Mouse (Mus musculus) liver, postnatal 0 days (tissue): ENCODE measurements around the gene Ninj2. TPM values are rescaled to one million over a fixed set of nuclear protein-coding genes. Genes with fewer than 3 reads are reported as not detected.

Source experiments
- ATAC-seq: fragments of 200-750 bp; cut with Nextera tagmentation; 2 replicates; pipeline ENCODE4 v1.8.0; 2017; ENCODE audit warnings: mild to moderate bottlenecking, moderate library complexity
- DNase-seq: peaks from one replicate; pipeline ENCODE4 v3.0.0-alpha.2; 2016
- H3K27ac ChIP-seq: fragments of 300-500 bp; sonication (generic); 2 replicates; pipeline ENCODE4 v1.5.1; 2014; ENCODE audit warnings: antibody characterized with exemption, moderate library complexity, mild to moderate bottlenecking, low read depth
- H3K27me3 ChIP-seq: fragments of 300-500 bp; sonication (generic); 2 replicates; pipeline ENCODE4 v1.6.1; 2014; ENCODE audit warnings: low read length, control low read depth, mixed read lengths; ENCODE audit not compliant: insufficient read depth
- H3K36me3 ChIP-seq: fragments of 300-500 bp; sonication (generic); replicated peaks from 2 replicates; pipeline ENCODE4 v1.6.1; 2014; ENCODE audit warnings: mild to moderate bottlenecking, control low read depth, low read length, moderate library complexity, mixed read lengths; ENCODE audit not compliant: insufficient read depth
- H3K4me1 ChIP-seq: fragments of 300-500 bp; sonication (generic); 2 replicates; pipeline ENCODE4 v1.6.1; 2014; ENCODE audit warnings: antibody characterized with exemption, mild to moderate bottlenecking, control low read depth; ENCODE audit not compliant: insufficient read depth
- H3K4me2 ChIP-seq: fragments of 300-500 bp; sonication (generic); 2 replicates; pipeline ENCODE4 v1.6.1; 2014; ENCODE audit warnings: low read depth, mild to moderate bottlenecking, low read length, moderate library complexity, mixed read lengths
- H3K4me3 ChIP-seq: fragments of 300-500 bp; sonication (generic); 2 replicates; pipeline ENCODE4 v1.5.1; 2014; ENCODE audit warnings: low read depth, low read length
- H3K9ac ChIP-seq: fragments of 300-500 bp; sonication (generic); replicated peaks from 2 replicates; pipeline ENCODE4 v1.6.1; 2014; ENCODE audit warnings: mild to moderate bottlenecking, moderate library complexity
- H3K9me3 ChIP-seq: fragments of 300-500 bp; sonication (generic); 2 replicates; pipeline ENCODE4 v1.6.1; 2016; ENCODE audit warnings: mild to moderate bottlenecking, control low read depth, low read length, mixed read lengths
- CTCF ChIP-seq: sonication (generic); IDR thresholded peaks from 2 replicates; pipeline ENCODE4 v1.5.1; 2016; ENCODE audit warnings: antibody characterized with exemption, low read depth
- EP300 ChIP-seq: IDR thresholded peaks from 2 replicates; pipeline ENCODE4 v1.6.1; 2016; ENCODE audit warnings: antibody characterized with exemption, low read depth, mild to moderate bottlenecking
- WGBS: fragments of 180-500 bp; shearing (Covaris S2); extraction: QIAGEN DNeasy Blood & Tissue Kit; methylation state at CpG from one replicate; pipeline ENCODE4 v1.1.7; 2014; ENCODE audit not compliant: insufficient replicate concordance; 5-methylcytosine and 5-hydroxymethylcytosine counted together
- polyA plus RNA-seq: library from polyadenylated mRNA; unstranded; fragments of >200 nt; fragmentation: Nextera tagmentation; extraction: Ambion mirVana; gene quantifications from 2 replicates; pipeline ENCODE4 v1.2.1, GENCODE M21; 2015

Gene Ninj2
- polyA plus RNA-seq, 1 experiment from 2014 or later: 0.31 TPM

DNA sequence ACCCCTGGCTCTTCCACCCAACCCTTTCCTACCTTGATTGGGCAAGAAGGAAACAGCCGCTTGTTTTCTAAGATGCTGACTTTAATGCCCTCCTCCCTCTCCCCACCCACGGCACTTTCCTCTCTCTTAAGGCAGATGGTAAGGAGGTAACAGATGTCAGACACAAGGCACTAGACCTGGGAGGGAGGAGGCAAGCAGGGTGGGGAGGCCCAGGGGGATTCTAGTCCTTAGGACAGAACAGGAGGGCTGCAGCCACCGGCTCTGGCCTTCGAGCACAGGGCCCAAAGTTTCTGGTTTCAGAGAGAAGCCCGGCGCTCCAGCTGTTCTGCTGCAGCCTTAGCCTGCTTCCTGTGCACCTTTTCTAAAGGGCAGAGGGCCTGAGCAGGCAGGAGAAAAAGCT lies 108.8 kb downstream of the Ninj2 start:
- no peaks in the 10 kb centered on the region for H3K27me3 ChIP-seq
- 62% methylated on average over 6 of the region's 6 CpGs for WGBS
- H3K4me2 ChIP-seq: no peak overlapping the region
- H3K9me3 ChIP-seq: no peaks in the 10 kb centered on the region
- TF ChIP-seq EP300 (no peak), CTCF (no peak)
- no peaks in the 10 kb centered on the region for H3K36me3 ChIP-seq
- ATAC-seq (no peak), DNase-seq (no peak)
- no peak overlapping the region for H3K9ac ChIP-seq
- no peak overlapping the region for H3K27ac ChIP-seq
- H3K4me3 ChIP-seq: no peak overlapping the region
- no peaks in the 10 kb centered on the region for H3K4me1 ChIP-seq

DNA sequence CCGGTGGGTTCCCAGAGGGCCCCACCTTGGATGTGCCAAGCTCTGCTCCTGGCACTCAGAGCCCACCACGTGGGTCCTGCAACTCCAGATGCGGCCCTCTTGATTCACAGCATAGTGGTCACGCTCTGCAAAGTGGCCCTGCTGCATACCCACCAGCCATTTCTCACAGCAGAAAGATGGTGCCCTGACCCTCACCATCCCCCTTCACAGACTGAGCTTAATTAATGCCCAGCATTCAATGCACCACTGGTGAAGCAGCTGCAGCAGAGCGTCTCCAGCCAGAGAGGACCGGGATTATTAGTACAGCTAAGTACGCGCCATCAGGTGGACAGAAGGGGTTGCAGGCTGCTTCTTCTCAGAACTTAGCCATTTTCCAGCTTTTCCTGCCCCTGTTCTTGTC lies 109.3 kb downstream of the Ninj2 start:
- Histone ChIP-seq H3K4me3 (no peak overlapping the region), H3K27ac (no peak overlapping the region), H3K9me3 (no peaks in the 10 kb centered on the region), H3K36me3 (no peaks in the 10 kb centered on the region), H3K27me3 (no peaks in the 10 kb centered on the region), H3K9ac (no peak overlapping the region), H3K4me2 (no peak overlapping the region), H3K4me1 (no peaks in the 10 kb centered on the region)
- DNase-seq: no peak
- no peak for TF ChIP-seq EP300
- no peak for TF ChIP-seq CTCF
- no peak for ATAC-seq
- WGBS: 82% methylated on average over 8 of the region's 8 CpGs

DNA sequence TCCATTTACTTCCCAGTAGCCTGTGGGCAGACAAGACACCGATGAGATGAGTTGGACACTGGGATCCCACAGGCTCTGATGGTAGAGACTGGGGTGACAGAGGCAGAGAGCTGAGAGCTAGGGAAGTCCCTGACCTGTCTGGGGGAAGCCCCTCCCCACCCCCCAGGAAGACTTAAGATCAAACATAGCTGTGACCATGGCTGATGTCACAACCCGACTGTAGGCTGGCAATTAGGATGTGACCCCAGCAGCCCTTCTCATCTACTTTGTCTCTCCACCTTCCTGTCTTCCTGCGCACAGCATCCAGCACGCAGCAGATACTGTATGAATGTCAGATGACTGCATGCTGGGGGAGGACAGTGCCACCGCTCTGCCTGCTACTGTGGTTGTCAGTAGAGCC lies 113.4 kb downstream of the Ninj2 start:
- Histone ChIP-seq H3K4me3 (no peak overlapping the region), H3K27me3 (no peaks in the 10 kb centered on the region), H3K9ac (no peak overlapping the region), H3K4me1 (peaks cover 2% of the 10 kb centered on the region; the same call in 1 of the 2 replicates), H3K27ac (no peak overlapping the region), H3K9me3 (no peaks in the 10 kb centered on the region), H3K4me2 (no peak overlapping the region), H3K36me3 (no peaks in the 10 kb centered on the region)
- WGBS: 75% methylated on average over 5 of the region's 5 CpGs
- DNase-seq: no peak
- no peak for ATAC-seq
- TF ChIP-seq CTCF: no peak
- no peak for TF ChIP-seq EP300

DNA sequence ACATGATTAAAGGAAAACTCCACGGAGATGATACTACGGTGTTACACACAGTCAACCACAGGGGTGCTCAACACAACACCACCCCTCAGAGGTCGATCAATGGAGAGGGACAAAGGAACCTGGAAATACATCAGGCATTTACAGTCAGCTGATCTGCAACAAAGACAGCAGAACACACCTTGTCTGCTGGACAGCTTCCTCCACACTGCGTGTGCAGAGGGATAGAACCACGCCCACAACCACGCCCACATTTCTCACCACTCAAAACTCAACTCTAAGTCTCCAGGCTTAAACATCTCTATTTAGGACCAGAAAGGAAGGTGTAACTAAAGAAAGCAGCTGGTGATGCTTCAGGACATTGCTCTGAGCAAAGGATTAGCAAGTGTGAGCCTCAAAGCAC lies 118.4 kb downstream of the Ninj2 start:
- 56% methylated on average over 6 of the region's 6 CpGs for WGBS
- ATAC-seq (no peak), DNase-seq (no peak)
- peaks cover 11% of the 10 kb centered on the region for H3K4me1 ChIP-seq
- H3K4me2 ChIP-seq: no peak overlapping the region
- no peaks in the 10 kb centered on the region for H3K27me3 ChIP-seq
- H3K27ac ChIP-seq: no peak overlapping the region
- no peaks in the 10 kb centered on the region for H3K9me3 ChIP-seq
- H3K4me3 ChIP-seq: no peak overlapping the region
- no peak overlapping the region for H3K9ac ChIP-seq
- TF ChIP-seq CTCF (no peak), EP300 (no peak)
- no peaks in the 10 kb centered on the region for H3K36me3 ChIP-seq

DNA sequence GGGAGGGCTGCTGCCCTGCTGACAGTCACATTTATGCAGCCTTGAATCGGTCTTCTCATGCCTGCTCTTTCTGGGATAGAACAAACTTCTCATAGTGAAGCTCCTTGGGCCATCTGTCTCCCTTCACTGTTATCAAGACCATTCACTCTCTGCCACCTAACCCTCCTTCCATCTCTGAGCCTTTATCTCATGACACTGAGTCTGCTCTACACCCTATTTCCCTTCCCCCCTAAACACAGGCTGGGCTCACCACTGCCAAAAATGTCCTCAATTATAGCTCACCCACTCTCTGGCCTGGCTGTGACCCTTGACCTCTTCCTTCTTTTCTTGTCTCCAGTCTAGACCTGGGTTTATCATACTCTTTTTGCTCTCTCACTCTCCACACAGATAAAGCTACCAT lies 123.6 kb downstream of the Ninj2 start:
- TF ChIP-seq EP300 (peak; percentile 91), CTCF (no peak)
- ATAC-seq (peak; percentile 98), DNase-seq (no peak)
- H3K27me3 ChIP-seq: no peaks in the 10 kb centered on the region
- H3K4me2 ChIP-seq: peak overlapping the region; percentile 54
- peaks cover 19% of the 10 kb centered on the region for H3K4me1 ChIP-seq
- H3K27ac ChIP-seq: peak overlapping the region; percentile 80
- no peaks in the 10 kb centered on the region for H3K36me3 ChIP-seq
- H3K9me3 ChIP-seq: no peaks in the 10 kb centered on the region
- peak overlapping the region; percentile 26; the same call in 1 of the 2 replicates for H3K9ac ChIP-seq
- H3K4me3 ChIP-seq: no peak overlapping the region
- 42% methylated on average over 1 of the region's 1 CpGs for WGBS

DNA sequence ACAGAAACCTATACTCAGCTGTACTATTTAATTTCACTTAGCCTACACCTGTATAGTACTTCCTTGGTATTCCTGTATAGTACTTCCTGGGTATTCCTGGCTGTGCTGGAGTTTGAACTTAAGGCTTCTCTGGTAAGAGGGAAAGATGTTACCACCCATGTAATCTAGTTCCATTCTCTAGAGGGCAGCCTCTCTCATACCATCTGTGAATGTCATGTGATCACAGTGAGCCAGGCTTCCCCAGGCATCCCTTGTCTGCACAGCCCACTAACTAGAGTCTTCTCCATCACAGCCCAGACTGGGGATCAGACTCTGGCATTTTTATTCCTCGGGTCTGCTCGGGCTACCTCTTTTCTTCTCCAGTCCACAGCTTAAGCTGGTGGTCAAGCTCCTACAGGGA lies 126.1 kb downstream of the Ninj2 start:
- ATAC-seq (no peak), DNase-seq (no peak)
- peaks cover 17% of the 10 kb centered on the region for H3K4me1 ChIP-seq
- no peaks in the 10 kb centered on the region for H3K9me3 ChIP-seq
- H3K27me3 ChIP-seq: no peaks in the 10 kb centered on the region
- H3K4me3 ChIP-seq: no peak overlapping the region
- WGBS: 82% methylated on average over 2 of the region's 2 CpGs
- no peak overlapping the region for H3K9ac ChIP-seq
- H3K36me3 ChIP-seq: no peaks in the 10 kb centered on the region
- H3K27ac ChIP-seq: no peak overlapping the region
- H3K4me2 ChIP-seq: no peak overlapping the region
- TF ChIP-seq CTCF: peak; percentile 29
- no peak for TF ChIP-seq EP300

DNA sequence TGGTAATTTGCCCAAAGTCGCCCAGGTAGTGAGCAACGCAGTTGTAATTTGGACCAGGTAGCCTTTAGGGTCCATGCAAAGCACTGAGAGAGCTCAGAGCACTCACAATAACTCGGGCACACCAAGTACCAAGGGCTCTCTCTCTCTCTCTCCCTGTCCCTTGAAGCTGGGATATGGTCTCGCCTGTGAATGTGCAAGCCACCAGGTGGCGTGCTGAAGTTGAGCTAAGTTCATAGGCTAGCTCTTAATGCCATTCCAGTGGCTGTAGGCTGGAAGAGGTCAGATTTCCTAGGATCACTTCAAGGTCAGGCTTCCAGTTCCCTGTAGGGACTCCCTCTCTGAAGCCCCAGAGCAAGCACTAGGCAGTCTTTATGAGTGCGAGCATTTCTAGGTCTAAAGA lies 129.5 kb downstream of the Ninj2 start:
- DNase-seq: peak; percentile 54
- TF ChIP-seq EP300: no peak
- peak; percentile 80 for TF ChIP-seq CTCF
- WGBS: 24% methylated on average over 6 of the region's 6 CpGs
- Histone ChIP-seq H3K27ac (no peak overlapping the region), H3K9ac (no peak overlapping the region), H3K36me3 (no peaks in the 10 kb centered on the region), H3K4me1 (no peaks in the 10 kb centered on the region; the same call in 1 of the 2 replicates), H3K4me2 (no peak overlapping the region), H3K9me3 (no peaks in the 10 kb centered on the region), H3K4me3 (no peak overlapping the region), H3K27me3 (no peaks in the 10 kb centered on the region)
- no peak for ATAC-seq
